In genomic region chrX:111644945-111645344, GRCm38 (mm10) we compare ENCODE assay signal across 21 mouse cellular contexts.
"Had no signal": no experiment of that assay in that cellular context is flagged by ENCODE, and none has a peak within 500 bp of the region (broad histone marks: within the 10 kb centered on the region; RNA-seq: fewer than 3 reads in every experiment).

No protein-coding gene starts in this region.

- H3K36me3 ChIP-seq: heart, embryonic 10.5 days; heart, embryonic 12.5 days; hindbrain, embryonic 10.5 days; hindbrain, embryonic 12.5 days; limb, embryonic 13.5 days; limb, embryonic 15.5 days; liver, embryonic 13.5 days had no signal

- H3K9ac ChIP-seq: heart, embryonic 12.5 days; hindbrain, embryonic 12.5 days; hindbrain, embryonic 14.5 days; limb, embryonic 13.5 days; limb, embryonic 15.5 days; liver, embryonic 13.5 days had no signal

- H3K4me2 ChIP-seq: heart, embryonic 12.5 days; hindbrain, embryonic 12.5 days; hindbrain, embryonic 14.5 days; limb, embryonic 13.5 days; limb, embryonic 15.5 days; liver, embryonic 13.5 days had no signal

- H3K9me3 ChIP-seq: heart, embryonic 10.5 days; heart, embryonic 12.5 days; hindbrain, embryonic 10.5 days; hindbrain, embryonic 12.5 days; limb, embryonic 13.5 days; limb, embryonic 15.5 days; liver, embryonic 13.5 days had no signal

- DNase-seq: gastrocnemius, postnatal 14 days; gastrocnemius, postnatal 36 days; heart, adult 11 months; heart, postnatal 10 days; heart, postnatal 4 days; kidney, adult 18-20 months; kidney, adult 8-10 months; kidney, postnatal 10 days; kidney, postnatal 25 days; kidney, postnatal 4 days; liver, embryonic 13.5 days had no signal

- H3K4me3 ChIP-seq: heart, embryonic 10.5 days; heart, embryonic 12.5 days; hindbrain, embryonic 10.5 days; hindbrain, embryonic 12.5 days; layer of hippocampus, adult 2 months; left cerebral cortex, adult 2 months; limb, embryonic 13.5 days; limb, embryonic 15.5 days; liver, embryonic 13.5 days had no signal

- H3K4me1 ChIP-seq: heart, embryonic 10.5 days; heart, embryonic 12.5 days; hindbrain, embryonic 10.5 days; hindbrain, embryonic 12.5 days; limb, embryonic 13.5 days; limb, embryonic 15.5 days; liver, embryonic 13.5 days had no signal

- H3K27me3 ChIP-seq: heart, embryonic 12.5 days; hindbrain, embryonic 12.5 days; limb, embryonic 13.5 days; limb, embryonic 15.5 days; liver, embryonic 13.5 days had no signal

- ATAC-seq: hindbrain, embryonic 16.5 days had no signal

- H3K27ac ChIP-seq: heart, embryonic 10.5 days; hindbrain, embryonic 10.5 days; hindbrain, embryonic 12.5 days; hindbrain, embryonic 14.5 days; layer of hippocampus, adult 2 months; left cerebral cortex, adult 2 months; limb, embryonic 13.5 days; limb, embryonic 15.5 days; liver, embryonic 13.5 days had no signal
